Mouse (Mus musculus) frontal cortex, postnatal 25 days (tissue): ENCODE measurements around the gene Vrtn.

Source experiments
- DNase-seq, 2 experiments: peaks; one replicate each; pipeline ENCODE4 v3.0.0; 2022; ENCODE audit warnings: low spot score in 2 of 2

Vrtn gene

GRCm38 (mm10) chr12:84687531-84687930, 46.7 kb downstream of the Vrtn start:
- DNase-seq = no peak

DNA sequence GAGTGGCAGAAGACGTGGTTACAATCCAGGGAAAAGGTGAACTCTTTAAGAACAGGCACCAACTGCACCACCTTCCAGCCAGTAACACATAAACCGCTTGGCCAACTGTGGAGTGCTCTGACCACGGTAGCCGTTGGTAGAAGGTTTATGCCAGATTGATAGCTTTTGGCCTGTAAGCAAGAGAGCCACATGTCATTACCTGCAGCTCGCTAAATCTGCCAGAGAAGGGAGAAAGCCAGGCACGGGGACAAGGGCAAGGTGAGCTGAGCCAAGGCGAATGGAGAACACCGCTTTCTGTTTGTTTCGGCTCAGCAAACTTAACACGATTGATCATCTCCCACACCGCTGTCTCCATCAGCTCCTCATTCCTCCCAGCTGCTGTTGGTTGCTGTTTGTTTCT, 48.2 kb downstream of the Vrtn start:
- no peak for DNase-seq

GRCm38 (mm10) chr12:84691347-84691746, 50.5 kb downstream of the Vrtn start:
- DNase-seq = no peak

DNA sequence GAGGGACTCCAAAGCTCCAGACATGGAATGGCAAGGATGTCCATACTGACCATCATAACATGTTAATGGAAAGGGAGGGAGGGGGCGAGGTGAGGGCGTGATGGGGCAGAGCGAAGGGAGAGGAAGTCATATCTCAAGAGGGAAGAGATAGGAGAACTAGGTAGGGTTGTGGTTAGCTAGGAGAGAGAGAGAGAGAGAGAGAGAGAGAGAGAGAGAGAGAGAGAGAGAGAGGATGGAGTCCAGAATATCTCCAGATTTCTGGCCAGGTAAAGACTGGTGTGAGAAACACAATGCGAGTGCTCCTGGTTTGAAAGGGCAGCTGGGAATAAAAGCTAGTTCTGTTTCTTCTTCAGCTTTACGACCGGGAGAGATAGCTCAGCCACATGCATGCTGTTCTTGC, 51.3 kb downstream of the Vrtn start:
- no peak for DNase-seq

GRCm38 (mm10) chr12:84698319-84699081, 57.7 kb downstream of the Vrtn start, which contains the start of gene Syndig1l:
TSS of gene Syndig1l (minus strand) at chr12:84698831.
- DNase-seq = peak; percentile 24
